Mouse (Mus musculus) G1E (cell line): ENCODE measurements around the gene Prr22.

Source experiments
- CTCF ChIP-seq: IDR thresholded peaks from 2 replicates; pipeline ENCODE4 v1.5.1; 2012; ENCODE audit warnings: low read depth, low read length, inconsistent platforms, mixed read lengths
- GATA1 ChIP-seq: IDR thresholded peaks from 2 replicates; pipeline ENCODE4 v1.6.1; 2012; ENCODE audit warnings: borderline replicate concordance, low read length, inconsistent platforms, mixed read lengths
- POLR2AphosphoS5 ChIP-seq: IDR thresholded peaks from 2 replicates; pipeline ENCODE4 v1.6.1; 2012; ENCODE audit warnings: low read depth, low read length, inconsistent platforms; ENCODE audit not compliant: insufficient replicate concordance
- TAL1 ChIP-seq: conservative IDR thresholded peaks from 2 replicates; pipeline ENCODE4 v1.6.1; 2012; ENCODE audit warnings: low read depth, low read length, inconsistent platforms, mixed read lengths

DNA sequence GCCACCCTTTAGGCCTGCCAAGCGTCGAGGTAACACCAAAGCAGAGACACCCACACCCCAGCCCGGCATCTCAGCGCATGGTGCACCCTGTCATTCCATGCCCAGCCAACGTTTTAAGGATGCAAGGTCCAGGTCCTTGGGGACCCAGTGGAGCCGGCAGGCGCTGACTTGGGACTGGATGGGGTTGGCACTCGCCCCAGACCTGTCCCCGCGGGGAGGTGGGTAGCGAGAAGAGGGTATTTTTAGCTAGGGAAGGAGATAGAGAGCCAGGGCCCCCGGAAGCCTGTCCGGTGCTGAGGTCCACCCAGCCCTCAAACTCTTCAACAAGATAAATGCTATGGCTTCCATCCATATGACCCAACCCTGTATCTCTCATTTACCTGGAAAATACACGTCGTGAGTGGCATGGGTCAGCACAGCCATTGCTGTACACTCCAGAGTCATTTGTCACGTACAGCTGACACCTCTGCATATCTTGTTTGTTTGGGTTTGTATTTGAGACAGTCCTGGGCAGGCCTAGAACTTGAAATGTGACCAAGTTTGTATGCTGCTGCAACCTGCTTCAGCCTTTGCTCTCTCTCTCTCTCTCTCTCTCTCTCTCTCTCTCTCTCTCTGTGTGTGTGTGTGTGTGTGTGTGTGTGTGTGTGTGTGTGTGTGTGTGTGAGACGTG lies 29.8 kb upstream of the Prr22 start:
- TF ChIP-seq POLR2AphosphoS5 = no peak
- no peak for TF ChIP-seq CTCF
- no peak for TF ChIP-seq TAL1
- no peak for TF ChIP-seq GATA1
